Mouse (Mus musculus) urinary bladder, postnatal 10 days (tissue): ENCODE data around the gene Ptov1.

Experiments used
- DNase-seq: peaks from one replicate; pipeline ENCODE4 v3.0.0; 2022; ENCODE audit warnings: low spot score

The Ptov1 gene

GRCm38 (mm10) chr7:44869697-44870528 is at the start of gene Ptov1:
Gene Ptov1, minus strand, starts transcription at chr7:44869788.
- peak; percentile 65 for DNase-seq

- DNase-seq, result no peak
Measured at GRCm38 (mm10) chr7:44919127-44919526, 49.5 kb upstream of the Ptov1 start.

GRCm38 (mm10) chr7:44918219-44918618 is 48.6 kb upstream of the Ptov1 start:
- no peak for DNase-seq

GRCm38 (mm10) chr7:44916881-44917280 is 47.3 kb upstream of the Ptov1 start:
- DNase-seq, result no peak

- DNase-seq, result no peak
Measured at GRCm38 (mm10) chr7:44916191-44916590, 46.6 kb upstream of the Ptov1 start.

GRCm38 (mm10) chr7:44915314-44915713 is 45.7 kb upstream of the Ptov1 start:
- DNase-seq, result no peak

GRCm38 (mm10) chr7:44914396-44914795 is 44.8 kb upstream of the Ptov1 start:
- no peak for DNase-seq

- DNase-seq, result no peak
Measured at GRCm38 (mm10) chr7:44908706-44909476, 39.3 kb upstream of the Ptov1 start.

- no peak for DNase-seq
Measured at GRCm38 (mm10) chr7:44905430-44905829, 35.8 kb upstream of the Ptov1 start.

- no peak for DNase-seq
Measured at GRCm38 (mm10) chr7:44901230-44901722, 31.7 kb upstream of the Ptov1 start.

GRCm38 (mm10) chr7:44900632-44901031 is 31.0 kb upstream of the Ptov1 start:
- DNase-seq, result no peak

GRCm38 (mm10) chr7:44898607-44899006 is 29.0 kb upstream of the Ptov1 start:
- DNase-seq, result no peak

GRCm38 (mm10) chr7:44896499-44896898 is 26.9 kb upstream of the Ptov1 start:
- DNase-seq, result no peak

GRCm38 (mm10) chr7:44895593-44896434 is 26.2 kb upstream of the Ptov1 start, which contains the start of gene Fuz:
Gene Fuz, plus strand, starts transcription at chr7:44896079.
- DNase-seq, result peak; percentile 47

- no peak for DNase-seq
Measured at GRCm38 (mm10) chr7:44895206-44895592, 25.6 kb upstream of the Ptov1 start.

GRCm38 (mm10) chr7:44894175-44894574 is 24.6 kb upstream of the Ptov1 start:
- DNase-seq, result no peak

GRCm38 (mm10) chr7:44893197-44893596 is 23.6 kb upstream of the Ptov1 start:
- no peak for DNase-seq

- peak; percentile 56 for DNase-seq
Measured at GRCm38 (mm10) chr7:44892276-44892921, 22.8 kb upstream of the Ptov1 start, which contains the start of gene Med25. Gene Med25, minus strand, starts transcription at chr7:44892712.

- no peak for DNase-seq
Measured at GRCm38 (mm10) chr7:44891611-44892010, 22.0 kb upstream of the Ptov1 start.

- no peak for DNase-seq
Measured at GRCm38 (mm10) chr7:44890737-44891136, 21.1 kb upstream of the Ptov1 start.

- no peak for DNase-seq
Measured at GRCm38 (mm10) chr7:44890180-44890579, 20.6 kb upstream of the Ptov1 start.
